Mouse (Mus musculus) lung, postnatal 36 days (tissue): ENCODE measurements at regions not wholly inside any gene's neighbourhood (a gene's known extent, or its start where the extent isn't known, plus 50 kb on each side); places are given as distances from the start of the nearest gene placed in this dataset.

Experiments
- DNase-seq: peaks from one replicate; pipeline ENCODE4 v3.0.0; 2022; ENCODE audit warnings: mixed read lengths

DNA sequence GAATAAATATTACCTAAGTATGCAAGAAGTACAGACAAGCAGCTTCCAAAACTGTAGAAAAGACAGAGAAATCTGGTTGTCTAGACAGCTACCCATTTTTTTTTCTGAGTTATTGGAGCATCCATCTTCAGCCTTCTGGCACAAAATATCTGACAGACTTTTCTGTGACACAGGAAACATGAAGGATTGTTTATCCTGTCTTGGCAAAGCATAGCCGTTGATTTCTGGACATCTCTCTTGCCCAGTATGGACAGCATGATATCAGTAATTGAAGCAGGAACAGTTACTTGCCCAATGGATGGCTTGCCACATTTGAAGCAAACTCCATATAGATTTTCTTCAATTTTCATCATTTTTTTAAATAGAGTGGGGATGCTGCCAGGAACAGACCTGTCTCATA is 96.1 kb upstream of the Naaladl2 start:
- no peak for DNase-seq

DNA sequence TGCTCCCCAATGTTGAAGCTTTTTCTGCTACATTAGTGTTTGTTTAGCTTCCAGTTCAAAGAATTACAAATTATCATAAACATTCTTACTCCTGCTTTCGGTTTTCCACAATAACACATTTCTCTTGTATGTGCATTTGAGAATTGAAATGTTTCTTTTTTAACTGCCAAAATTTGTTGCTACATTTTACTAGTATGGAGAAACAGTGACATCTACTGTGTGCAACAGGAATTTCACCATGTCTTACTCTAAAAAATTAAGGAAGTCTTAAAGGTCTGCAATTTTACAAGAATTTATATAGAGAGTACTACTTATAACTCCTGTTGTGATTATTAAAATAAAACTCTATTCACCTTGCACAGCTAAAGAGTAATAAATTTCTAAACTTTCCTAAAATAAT is 76.5 kb upstream of the Naaladl2 start:
- peak; percentile 3 for DNase-seq

DNA sequence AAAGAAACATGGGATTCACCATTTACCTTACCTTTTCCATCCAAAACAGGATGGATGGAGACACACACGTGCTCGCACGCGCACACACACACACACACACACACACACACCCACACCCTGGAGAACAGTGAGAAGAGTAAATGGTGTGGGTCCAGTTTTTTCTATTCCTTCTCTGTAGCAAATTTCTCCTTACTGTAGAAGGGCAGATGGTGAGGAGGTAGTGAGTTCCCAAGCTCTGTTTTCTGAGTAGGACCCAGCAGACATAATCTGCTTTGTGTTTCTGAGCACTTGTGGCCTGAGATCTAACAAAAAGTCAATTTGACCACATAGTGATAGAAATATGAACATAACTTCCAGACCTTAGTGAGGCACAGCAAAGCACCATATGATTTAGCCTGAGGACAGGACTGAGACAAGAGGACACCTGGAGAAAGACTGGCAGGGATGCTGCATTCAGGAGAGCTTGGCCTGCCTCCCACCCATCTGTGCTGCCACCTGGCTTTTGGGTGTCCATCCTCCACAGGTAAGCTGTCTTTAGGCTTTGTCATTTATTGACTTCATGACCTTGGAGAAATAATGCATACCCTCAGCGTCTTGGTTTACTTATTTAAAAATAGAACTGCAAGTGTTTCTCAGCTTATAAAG is 64.1 kb upstream of the Naaladl2 start:
- DNase-seq, result no peak
